Mouse (Mus musculus): ENCODE data around the gene Man1a2. TPM values are rescaled to one million over a fixed set of nuclear protein-coding genes. Genes with fewer than 3 reads are reported as not detected.

The Man1a2 gene
- polyA plus RNA-seq, 1 experiment from 2014 or later, result 43.0 TPM

- no peak overlapping the region for H3K27ac ChIP-seq
- no peak overlapping the region for H3K9ac ChIP-seq
- no peaks in the 10 kb centered on the region for H3K36me3 ChIP-seq (replicated peaks)
- H3K4me1 ChIP-seq, result no peaks in the 10 kb centered on the region
- H3K9me3 ChIP-seq, result no peaks in the 10 kb centered on the region
- 82% methylated on average over 10 of the region's 10 CpGs for WGBS
- H3K27me3 ChIP-seq (replicated peaks), result no peaks in the 10 kb centered on the region
- H3K4me3 ChIP-seq, result no peak overlapping the region
- ATAC-seq (replicated peaks), result no peak
- no peak overlapping the region for H3K4me2 ChIP-seq
These were observed 138.0 kb downstream of the Man1a2 start for GRCm38 (mm10) chr3:100547162-100547912.

- Histone ChIP-seq H3K36me3 (replicated peaks) (no peaks in the 10 kb centered on the region), H3K4me3 (no peak overlapping the region), H3K4me1 (no peaks in the 10 kb centered on the region), H3K9me3 (no peaks in the 10 kb centered on the region), H3K9ac (no peak overlapping the region), H3K27ac (no peak overlapping the region), H3K27me3 (replicated peaks) (no peaks in the 10 kb centered on the region), H3K4me2 (no peak overlapping the region)
- ATAC-seq (replicated peaks), result no peak
- WGBS, result 100% methylated on average over 2 of the region's 2 CpGs
These were observed 148.6 kb downstream of the Man1a2 start for GRCm38 (mm10) chr3:100536686-100537085.

GRCm38 (mm10) chr3:100535902-100536301, 149.4 kb downstream of the Man1a2 start:
- Histone ChIP-seq H3K4me2 (no peak overlapping the region), H3K4me1 (no peaks in the 10 kb centered on the region), H3K9ac (no peak overlapping the region), H3K36me3 (replicated peaks) (no peaks in the 10 kb centered on the region), H3K4me3 (no peak overlapping the region), H3K27me3 (replicated peaks) (no peaks in the 10 kb centered on the region), H3K27ac (no peak overlapping the region), H3K9me3 (no peaks in the 10 kb centered on the region)
- no peak for ATAC-seq (replicated peaks)
- WGBS, result 72% methylated on average over 4 of the region's 4 CpGs

GRCm38 (mm10) chr3:100535298-100535697, 150.0 kb downstream of the Man1a2 start:
- no peak for ATAC-seq (replicated peaks)
- Histone ChIP-seq H3K4me1 (no peaks in the 10 kb centered on the region), H3K4me3 (no peak overlapping the region), H3K27ac (no peak overlapping the region), H3K9ac (no peak overlapping the region), H3K9me3 (no peaks in the 10 kb centered on the region), H3K36me3 (replicated peaks) (no peaks in the 10 kb centered on the region), H3K4me2 (no peak overlapping the region), H3K27me3 (replicated peaks) (no peaks in the 10 kb centered on the region)
- 49% methylated on average over 3 of the region's 3 CpGs for WGBS

- no peak overlapping the region for H3K9ac ChIP-seq
- H3K27me3 ChIP-seq (replicated peaks), result no peaks in the 10 kb centered on the region
- H3K27ac ChIP-seq, result no peak overlapping the region
- no peak overlapping the region for H3K4me2 ChIP-seq
- no peaks in the 10 kb centered on the region for H3K4me1 ChIP-seq
- no peaks in the 10 kb centered on the region for H3K9me3 ChIP-seq
- WGBS, result 82% methylated on average over 3 of the region's 3 CpGs
- ATAC-seq (replicated peaks), result no peak
- H3K36me3 ChIP-seq (replicated peaks), result no peaks in the 10 kb centered on the region
- no peak overlapping the region for H3K4me3 ChIP-seq
These were observed 150.9 kb downstream of the Man1a2 start for GRCm38 (mm10) chr3:100534394-100534793.

- Histone ChIP-seq H3K27me3 (replicated peaks) (no peaks in the 10 kb centered on the region), H3K27ac (no peak overlapping the region), H3K4me3 (no peak overlapping the region), H3K4me2 (no peak overlapping the region), H3K36me3 (replicated peaks) (no peaks in the 10 kb centered on the region), H3K9me3 (no peaks in the 10 kb centered on the region), H3K4me1 (no peaks in the 10 kb centered on the region), H3K9ac (no peak overlapping the region)
- ATAC-seq (replicated peaks), result no peak
These were observed 151.9 kb downstream of the Man1a2 start for GRCm38 (mm10) chr3:100533429-100533828.

- Histone ChIP-seq H3K9me3 (no peaks in the 10 kb centered on the region), H3K27ac (no peak overlapping the region), H3K9ac (no peak overlapping the region), H3K4me1 (no peaks in the 10 kb centered on the region), H3K4me3 (no peak overlapping the region), H3K36me3 (replicated peaks) (no peaks in the 10 kb centered on the region), H3K4me2 (no peak overlapping the region), H3K27me3 (replicated peaks) (no peaks in the 10 kb centered on the region)
- no peak for ATAC-seq (replicated peaks)
- WGBS, result 92% methylated on average over 5 of the region's 5 CpGs
These were observed 154.4 kb downstream of the Man1a2 start for GRCm38 (mm10) chr3:100530919-100531318.

GRCm38 (mm10) chr3:100530244-100530788, 155.0 kb downstream of the Man1a2 start:
- Histone ChIP-seq H3K4me1 (no peaks in the 10 kb centered on the region), H3K4me3 (no peak overlapping the region), H3K4me2 (no peak overlapping the region), H3K27me3 (replicated peaks) (no peaks in the 10 kb centered on the region), H3K9me3 (no peaks in the 10 kb centered on the region), H3K9ac (no peak overlapping the region), H3K27ac (no peak overlapping the region), H3K36me3 (replicated peaks) (no peaks in the 10 kb centered on the region)
- no peak for ATAC-seq (replicated peaks)
- WGBS, result 88% methylated on average over 7 of the region's 7 CpGs

GRCm38 (mm10) chr3:100522671-100523070, 162.6 kb downstream of the Man1a2 start:
- Histone ChIP-seq H3K4me1 (no peaks in the 10 kb centered on the region), H3K9ac (no peak overlapping the region), H3K27me3 (replicated peaks) (no peaks in the 10 kb centered on the region), H3K4me2 (no peak overlapping the region), H3K9me3 (no peaks in the 10 kb centered on the region), H3K27ac (no peak overlapping the region), H3K4me3 (no peak overlapping the region), H3K36me3 (replicated peaks) (no peaks in the 10 kb centered on the region)
- 81% methylated on average over 7 of the region's 7 CpGs for WGBS
- ATAC-seq (replicated peaks), result no peak

- Histone ChIP-seq H3K27me3 (replicated peaks) (no peaks in the 10 kb centered on the region), H3K4me1 (no peaks in the 10 kb centered on the region), H3K9me3 (no peaks in the 10 kb centered on the region), H3K27ac (no peak overlapping the region), H3K36me3 (replicated peaks) (no peaks in the 10 kb centered on the region), H3K4me3 (no peak overlapping the region), H3K9ac (no peak overlapping the region), H3K4me2 (no peak overlapping the region)
- no peak for ATAC-seq (replicated peaks)
- 65% methylated on average over 1 of the region's 1 CpGs for WGBS
These were observed 163.7 kb downstream of the Man1a2 start for GRCm38 (mm10) chr3:100521626-100522025.

GRCm38 (mm10) chr3:100515754-100516141, 169.6 kb downstream of the Man1a2 start:
- no peaks in the 10 kb centered on the region for H3K27me3 ChIP-seq (replicated peaks)
- ATAC-seq (replicated peaks), result no peak
- no peak overlapping the region for H3K4me2 ChIP-seq
- H3K9ac ChIP-seq, result no peak overlapping the region
- H3K4me1 ChIP-seq, result no peaks in the 10 kb centered on the region
- H3K9me3 ChIP-seq, result no peaks in the 10 kb centered on the region
- no peak overlapping the region for H3K4me3 ChIP-seq
- 90% methylated on average over 5 of the region's 5 CpGs for WGBS
- no peak overlapping the region for H3K27ac ChIP-seq
- H3K36me3 ChIP-seq (replicated peaks), result no peaks in the 10 kb centered on the region

- Histone ChIP-seq H3K4me2 (no peak overlapping the region), H3K4me3 (no peak overlapping the region), H3K4me1 (no peaks in the 10 kb centered on the region), H3K9me3 (no peaks in the 10 kb centered on the region), H3K9ac (no peak overlapping the region), H3K36me3 (replicated peaks) (no peaks in the 10 kb centered on the region), H3K27ac (no peak overlapping the region), H3K27me3 (replicated peaks) (no peaks in the 10 kb centered on the region)
- 73% methylated on average over 8 of the region's 8 CpGs for WGBS
- ATAC-seq (replicated peaks), result no peak
These were observed 170.1 kb downstream of the Man1a2 start for GRCm38 (mm10) chr3:100515093-100515753.

All from midbrain, embryonic 15.5 days (tissue).